Mouse (Mus musculus) limb, embryonic 12.5 days (tissue): Measurements from ENCODE around the gene Pdzd2. TPM values are rescaled to one million over a fixed set of nuclear protein-coding genes. Genes with fewer than 3 reads are reported as not detected.

ENCODE experiments used
- ATAC-seq: fragments of 200-750 bp; cut with Nextera tagmentation; 2 replicates; pipeline ENCODE4 v1.8.0; 2017; ENCODE audit warnings: low read depth, moderate TSS enrichment; ENCODE audit not compliant: insufficient number of reproducible peaks, insufficient read depth, low FRiP score, low TSS enrichment
- H3K27ac ChIP-seq: fragments of 300-500 bp; sonication (generic); 2 replicates; pipeline ENCODE4 v1.5.1; 2016; ENCODE audit warnings: mild to moderate bottlenecking, moderate library complexity
- H3K27me3 ChIP-seq: fragments of 300-500 bp; sonication (generic); 2 replicates; pipeline ENCODE4 v1.6.1; 2016; ENCODE audit warnings: mild to moderate bottlenecking, moderate library complexity
- H3K36me3 ChIP-seq: fragments of 300-500 bp; sonication (generic); 2 replicates; pipeline ENCODE4 v1.6.1; 2016; ENCODE audit warnings: mild to moderate bottlenecking, moderate library complexity
- H3K4me1 ChIP-seq: fragments of 300-500 bp; sonication (generic); replicated peaks from 2 replicates; pipeline ENCODE4 v1.6.1; 2016
- H3K4me2 ChIP-seq: fragments of 300-500 bp; sonication (generic); 2 replicates; pipeline ENCODE4 v1.6.1; 2016; ENCODE audit warnings: mild to moderate bottlenecking, moderate library complexity
- H3K4me3 ChIP-seq: fragments of 300-500 bp; sonication (generic); replicated peaks from 2 replicates; pipeline ENCODE4 v1.5.1; 2016; ENCODE audit warnings: mild to moderate bottlenecking
- H3K9ac ChIP-seq: fragments of 300-500 bp; sonication (generic); replicated peaks from 2 replicates; pipeline ENCODE4 v1.6.1; 2016; ENCODE audit warnings: mild to moderate bottlenecking, moderate library complexity
- H3K9me3 ChIP-seq: fragments of 300-500 bp; sonication (generic); 2 replicates; pipeline ENCODE4 v1.6.1; 2016; ENCODE audit warnings: mild to moderate bottlenecking, moderate library complexity
- whole genome bisulfite sequencing: fragments of 180-500 bp; shearing (Covaris S2); methylation state at CpG from one replicate; pipeline ENCODE4 v1.1.7; 2016; 5-methylcytosine and 5-hydroxymethylcytosine counted together
- microRNA-seq: library from miRNA; unstranded; fragments of <30 nt; microRNA quantifications from one replicate; pipeline ENCODE4, GENCODE M21; 2017
- polyA plus RNA-seq: library from polyadenylated mRNA; unstranded; fragments of >200 nt; fragmentation: Nextera tagmentation; extraction: Ambion mirVana; gene quantifications from 2 replicates; pipeline ENCODE4 v1.2.1, GENCODE M21; 2016

Pdzd2 gene
- polyA plus RNA-seq, 1 experiment from 2014 or later: 32.5 TPM

DNA sequence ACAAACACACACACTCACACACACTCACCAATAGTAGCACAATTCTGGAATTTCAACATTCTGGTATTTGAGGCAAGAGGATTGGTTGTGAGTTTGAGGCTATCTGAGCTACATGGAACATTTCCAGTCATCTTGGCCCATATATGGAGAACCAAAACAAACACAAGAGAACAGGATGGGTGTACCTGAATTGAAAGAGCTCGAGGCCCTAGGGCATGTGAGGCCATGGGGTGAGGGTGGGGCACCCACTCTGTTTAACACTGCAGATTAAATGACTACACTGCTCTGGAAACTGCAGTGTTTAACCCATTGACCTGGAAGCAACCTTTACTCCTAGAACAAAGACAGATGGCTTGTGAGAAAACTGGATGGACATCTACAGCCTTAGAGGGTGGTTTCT is 426.5 kb downstream of the Pdzd2 start:
- Histone ChIP-seq H3K4me2 (no peak overlapping the region), H3K27me3 (no peaks in the 10 kb centered on the region), H3K9ac (no peak overlapping the region), H3K4me1 (no peaks in the 10 kb centered on the region), H3K4me3 (no peak overlapping the region), H3K36me3 (no peaks in the 10 kb centered on the region), H3K9me3 (no peaks in the 10 kb centered on the region), H3K27ac (no peak overlapping the region)
- ATAC-seq: no peak
- WGBS: 9% methylated on average over 1 of the region's 1 CpGs

DNA sequence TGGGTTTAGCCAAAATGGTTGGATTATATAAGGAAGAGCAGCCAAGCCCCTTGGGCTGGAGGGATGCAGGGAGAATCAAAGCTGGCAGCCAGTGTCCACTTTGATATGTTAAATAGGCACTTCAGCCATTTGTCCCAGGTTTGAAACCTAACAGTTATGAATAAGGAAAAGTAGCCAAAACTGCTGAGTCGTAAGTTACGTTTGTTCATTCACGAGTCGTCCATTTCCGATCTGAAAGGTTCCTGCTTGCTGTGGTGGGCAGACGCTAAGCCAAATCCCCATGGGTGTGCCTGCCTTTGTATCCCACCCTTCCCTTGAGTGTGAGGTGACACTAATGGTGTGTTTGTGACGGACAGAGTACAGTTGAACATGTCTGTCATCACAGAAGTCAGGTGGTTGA is 428.3 kb downstream of the Pdzd2 start:
- H3K36me3 ChIP-seq: no peaks in the 10 kb centered on the region
- H3K4me3 ChIP-seq: no peak overlapping the region
- H3K27ac ChIP-seq: no peak overlapping the region
- H3K9me3 ChIP-seq: no peaks in the 10 kb centered on the region
- no peak for ATAC-seq
- 89% methylated on average over 7 of the region's 7 CpGs for WGBS
- no peak overlapping the region for H3K9ac ChIP-seq
- no peak overlapping the region for H3K4me2 ChIP-seq
- H3K4me1 ChIP-seq: no peaks in the 10 kb centered on the region
- H3K27me3 ChIP-seq: no peaks in the 10 kb centered on the region

DNA sequence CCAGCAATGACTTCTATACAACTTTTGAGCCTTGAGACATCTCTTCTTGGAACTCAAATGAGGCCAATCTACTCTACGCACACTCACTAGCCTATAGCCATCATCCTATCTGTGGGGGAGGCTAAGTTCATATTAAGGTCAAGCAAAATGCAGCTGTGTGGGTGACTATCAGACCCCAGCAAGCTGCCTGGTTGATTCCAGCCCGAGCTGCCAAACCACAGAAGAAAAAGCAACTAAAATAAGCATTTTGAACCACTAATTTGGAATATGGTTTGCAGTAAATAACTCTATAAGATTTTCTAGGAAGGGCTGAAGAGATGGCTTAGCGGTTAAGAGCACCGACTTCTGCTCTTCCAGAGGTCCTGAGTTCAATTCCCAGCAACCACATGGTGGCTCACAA is 429.0 kb downstream of the Pdzd2 start:
- H3K4me3 ChIP-seq: no peak overlapping the region
- no peaks in the 10 kb centered on the region for H3K27me3 ChIP-seq
- H3K4me1 ChIP-seq: no peaks in the 10 kb centered on the region
- H3K36me3 ChIP-seq: no peaks in the 10 kb centered on the region
- no peak overlapping the region for H3K4me2 ChIP-seq
- no peak for ATAC-seq
- H3K27ac ChIP-seq: no peak overlapping the region
- 84% methylated on average over 4 of the region's 4 CpGs for WGBS
- H3K9me3 ChIP-seq: no peaks in the 10 kb centered on the region
- H3K9ac ChIP-seq: no peak overlapping the region

Small RNA genes within 50 kb of the gene (microRNA-seq; reads per million reads assigned to microRNA genes)
- gene Gm24135: not detected
- not detected for gene Gm24302

Other genes with a start within 250 kb of the Pdzd2 start
- gene 6030458C11Rik, start 84.7 kb upstream of the Pdzd2 start, polyA plus RNA-seq: 48.7 and 54.0 TPM in 2 replicates
- 54.1 and 63.4 TPM in 2 replicates for gene Drosha, start 84.9 kb upstream of the Pdzd2 start, polyA plus RNA-seq